Mouse (Mus musculus): Measurements from ENCODE around the gene Prcc. TPM values are rescaled to one million over a fixed set of nuclear protein-coding genes. Genes with fewer than 3 reads are reported as not detected.
"Not testable (repeated sequence)": the region's sequence is repeated elsewhere in the genome, so short reads cannot be mapped to it uniquely, and the experiment has no call there.

Gene Prcc
- polyA plus RNA-seq, 1 experiment from 2014 or later = 7.1 TPM

GRCm38 (mm10) chr3:87832109-87832859 is 53.1 kb downstream of the Prcc start:
- Histone ChIP-seq H3K36me3 (ENCODE audit: control insufficient read depth, insufficient read depth, low read length) (no peaks in the 10 kb centered on the region), H3K27me3 (ENCODE audit: control insufficient read depth, insufficient read depth, low read length) (no peaks in the 10 kb centered on the region), H3K9ac (ENCODE audit: low read length) (no peak overlapping the region), H3K4me2 (replicated peaks; ENCODE audit: low read depth) (no peak overlapping the region), H3K27ac (replicated peaks) (no peak overlapping the region), H3K4me3 (ENCODE audit: low read depth, low read length) (no peak overlapping the region), H3K9me3 (ENCODE audit: control insufficient read depth, low read length) (no peaks in the 10 kb centered on the region), H3K4me1 (replicated peaks; ENCODE audit: control insufficient read depth, insufficient read depth) (no peaks in the 10 kb centered on the region)
- 81% methylated on average over 7 of the region's 7 CpGs for WGBS
- ATAC-seq (ENCODE audit: low FRiP score, low TSS enrichment) = no peak
- no peak for TF ChIP-seq CTCF (IDR thresholded peaks at IDR 0.05; ENCODE audit: low read depth)
- TF ChIP-seq EP300 (optimal IDR thresholded peaks at IDR 0.05) = no peak
- DNase-seq (ENCODE audit: low spot score) = no peak

- ATAC-seq (ENCODE audit: low FRiP score, low TSS enrichment) (no peak), DNase-seq (ENCODE audit: low spot score) (no peak)
- no peak for TF ChIP-seq CTCF (IDR thresholded peaks at IDR 0.05; ENCODE audit: low read depth)
- TF ChIP-seq EP300 (optimal IDR thresholded peaks at IDR 0.05) = no peak
- Histone ChIP-seq H3K4me2 (replicated peaks; ENCODE audit: low read depth) (no peak overlapping the region), H3K27me3 (ENCODE audit: control insufficient read depth, insufficient read depth, low read length) (no peaks in the 10 kb centered on the region), H3K4me1 (replicated peaks; ENCODE audit: control insufficient read depth, insufficient read depth) (no peaks in the 10 kb centered on the region), H3K36me3 (ENCODE audit: control insufficient read depth, insufficient read depth, low read length) (no peaks in the 10 kb centered on the region), H3K9me3 (ENCODE audit: control insufficient read depth, low read length) (no peaks in the 10 kb centered on the region), H3K4me3 (ENCODE audit: low read depth, low read length) (no peak overlapping the region), H3K9ac (ENCODE audit: low read length) (no peak overlapping the region), H3K27ac (replicated peaks) (no peak overlapping the region)
- 49% methylated on average over 10 of the region's 10 CpGs for WGBS
Measured at GRCm38 (mm10) chr3:87829025-87829424, 56.4 kb downstream of the Prcc start.

GRCm38 (mm10) chr3:87828435-87828834 is 57.0 kb downstream of the Prcc start:
- Histone ChIP-seq H3K27me3 (ENCODE audit: control insufficient read depth, insufficient read depth, low read length) (no peaks in the 10 kb centered on the region), H3K9ac (ENCODE audit: low read length) (no peak overlapping the region), H3K4me3 (ENCODE audit: low read depth, low read length) (no peak overlapping the region), H3K27ac (replicated peaks) (no peak overlapping the region), H3K36me3 (ENCODE audit: control insufficient read depth, insufficient read depth, low read length) (no peaks in the 10 kb centered on the region), H3K9me3 (ENCODE audit: control insufficient read depth, low read length) (no peaks in the 10 kb centered on the region), H3K4me1 (replicated peaks; ENCODE audit: control insufficient read depth, insufficient read depth) (no peaks in the 10 kb centered on the region), H3K4me2 (replicated peaks; ENCODE audit: low read depth) (no peak overlapping the region)
- no peak for TF ChIP-seq CTCF (IDR thresholded peaks at IDR 0.05; ENCODE audit: low read depth)
- no peak for TF ChIP-seq EP300 (optimal IDR thresholded peaks at IDR 0.05)
- WGBS = 31% methylated on average over 4 of the region's 4 CpGs
- DNase-seq (ENCODE audit: low spot score) (no peak), ATAC-seq (ENCODE audit: low FRiP score, low TSS enrichment) (no peak)

- H3K36me3 ChIP-seq (ENCODE audit: control insufficient read depth, insufficient read depth, low read length); ATAC-seq (ENCODE audit: low FRiP score, low TSS enrichment); H3K27ac ChIP-seq (replicated peaks); DNase-seq (ENCODE audit: low spot score); H3K9ac ChIP-seq (ENCODE audit: low read length); H3K4me1 ChIP-seq (replicated peaks; ENCODE audit: control insufficient read depth, insufficient read depth); H3K4me2 ChIP-seq (replicated peaks; ENCODE audit: low read depth); H3K9me3 ChIP-seq (ENCODE audit: control insufficient read depth, low read length); H3K4me3 ChIP-seq (ENCODE audit: low read depth, low read length); H3K27me3 ChIP-seq (ENCODE audit: control insufficient read depth, insufficient read depth, low read length): not testable (repeated sequence)
- 63% methylated on average over 1 of the region's 1 CpGs for WGBS
Measured at GRCm38 (mm10) chr3:87824206-87824605, 61.2 kb downstream of the Prcc start, which contains the start of gene Pear1. Pear1 (minus strand) TSS chr3:87824306.

- no peaks in the 10 kb centered on the region for H3K4me1 ChIP-seq (replicated peaks; ENCODE audit: control insufficient read depth, insufficient read depth)
- 67% methylated on average over 12 of the region's 12 CpGs for WGBS
- ATAC-seq (ENCODE audit: low FRiP score, low TSS enrichment) (no peak), DNase-seq (ENCODE audit: low spot score) (no peak)
- H3K4me3 ChIP-seq (ENCODE audit: low read depth, low read length) = no peak overlapping the region
- no peaks in the 10 kb centered on the region for H3K27me3 ChIP-seq (ENCODE audit: control insufficient read depth, insufficient read depth, low read length)
- no peak overlapping the region for H3K27ac ChIP-seq (replicated peaks)
- H3K9me3 ChIP-seq (ENCODE audit: control insufficient read depth, low read length) = no peaks in the 10 kb centered on the region
- H3K9ac ChIP-seq (ENCODE audit: low read length) = no peak overlapping the region
- H3K36me3 ChIP-seq (ENCODE audit: control insufficient read depth, insufficient read depth, low read length) = no peaks in the 10 kb centered on the region
- TF ChIP-seq EP300 (optimal IDR thresholded peaks at IDR 0.05) (no peak), CTCF (IDR thresholded peaks at IDR 0.05; ENCODE audit: low read depth) (no peak)
- no peak overlapping the region for H3K4me2 ChIP-seq (replicated peaks; ENCODE audit: low read depth)
Measured at GRCm38 (mm10) chr3:87818226-87818625, 67.2 kb downstream of the Prcc start.

- WGBS = 6% methylated on average over 12 of the region's 12 CpGs
- Histone ChIP-seq H3K9ac (ENCODE audit: low read length) (no peak overlapping the region; the same call in 1 of the 2 replicates), H3K9me3 (ENCODE audit: control insufficient read depth, low read length) (no peaks in the 10 kb centered on the region), H3K36me3 (ENCODE audit: control insufficient read depth, insufficient read depth, low read length) (no peaks in the 10 kb centered on the region), H3K4me3 (ENCODE audit: low read depth, low read length) (no peak overlapping the region), H3K4me2 (replicated peaks; ENCODE audit: low read depth) (no peak overlapping the region; the same call in 1 of the 2 replicates), H3K4me1 (replicated peaks; ENCODE audit: control insufficient read depth, insufficient read depth) (no peaks in the 10 kb centered on the region), H3K27me3 (ENCODE audit: control insufficient read depth, insufficient read depth, low read length) (no peaks in the 10 kb centered on the region), H3K27ac (replicated peaks) (no peak overlapping the region)
- peak; percentile 36; the same call in 1 of the 2 replicates for ATAC-seq (ENCODE audit: low FRiP score, low TSS enrichment)
- TF ChIP-seq EP300 (optimal IDR thresholded peaks at IDR 0.05) (no peak), CTCF (IDR thresholded peaks at IDR 0.05; ENCODE audit: low read depth) (peak; percentile 96)
- peak; percentile 74 for DNase-seq (ENCODE audit: low spot score)
Measured at GRCm38 (mm10) chr3:87816646-87817093, 68.7 kb downstream of the Prcc start.
